Mouse (Mus musculus): ENCODE measurements around the gene Egln1. TPM values are rescaled to one million over a fixed set of nuclear protein-coding genes. Genes with fewer than 3 reads are reported as not detected.

Egln1 gene
- total RNA-seq (2021), result 10 to 100 TPM; 61.4 to 69.5 TPM
- long read RNA-seq, experiment 1, transcript Egln1-201 (5 exons, 3,594 nt), result major isoform, 162 of 183 reads
- long read RNA-seq, experiment 1, partial matches to known transcripts, result 7 of 183 reads
- long read RNA-seq, experiment 1, other reads (novel, unspliced or antisense), result 14 of 183 reads
- long read RNA-seq, experiment 2, transcript Egln1-201 (5 exons, 3,594 nt), result major isoform, 77 of 92 reads
- long read RNA-seq, experiment 2, partial matches to known transcripts, result 0 of 92 reads
- long read RNA-seq, experiment 2, other reads (novel, unspliced or antisense), result 15 of 92 reads

GRCm38 (mm10) chr8:124949209-124950068 lies at the start of gene Egln1:
TSS of gene Egln1 (minus strand) at chr8:124949324.
- DNase-seq (ENCODE audit: low spot score in 2 of 2), result peak; percentile 64 to 83

- peak; percentile 10 to 33 for DNase-seq (ENCODE audit: low spot score in 2 of 2)
Observed at GRCm38 (mm10) chr8:124995776-124996175, 46.7 kb upstream of the Egln1 start.

- no peak for DNase-seq (ENCODE audit: low spot score in 2 of 2)
Observed at GRCm38 (mm10) chr8:124991668-124991926, 42.5 kb upstream of the Egln1 start.

- DNase-seq (ENCODE audit: low spot score in 2 of 2), result no peak
Observed at GRCm38 (mm10) chr8:124990923-124991667, 42.0 kb upstream of the Egln1 start.

- DNase-seq (ENCODE audit: low spot score in 2 of 2), result no peak
Observed at GRCm38 (mm10) chr8:124980828-124981227, 31.7 kb upstream of the Egln1 start.

GRCm38 (mm10) chr8:124980036-124980435 lies 30.9 kb upstream of the Egln1 start:
- DNase-seq (ENCODE audit: low spot score in 2 of 2), result no peak

- DNase-seq (ENCODE audit: low spot score in 2 of 2), result no peak
Observed at GRCm38 (mm10) chr8:124978026-124978425, 28.9 kb upstream of the Egln1 start.

GRCm38 (mm10) chr8:124976211-124976610 lies 27.1 kb upstream of the Egln1 start:
- DNase-seq (ENCODE audit: low spot score in 2 of 2), result no peak

- DNase-seq (ENCODE audit: low spot score in 2 of 2), result no peak
Observed at GRCm38 (mm10) chr8:124974254-124974653, 25.1 kb upstream of the Egln1 start.

- DNase-seq (ENCODE audit: low spot score in 2 of 2), result no peak
Observed at GRCm38 (mm10) chr8:124973221-124973620, 24.1 kb upstream of the Egln1 start.

GRCm38 (mm10) chr8:124970312-124970933 lies 21.3 kb upstream of the Egln1 start:
- DNase-seq (ENCODE audit: low spot score in 2 of 2), result no peak

GRCm38 (mm10) chr8:124964966-124965365 lies 15.8 kb upstream of the Egln1 start:
- DNase-seq (ENCODE audit: low spot score in 2 of 2), result no peak

- no peak for DNase-seq (ENCODE audit: low spot score in 2 of 2)
Observed at GRCm38 (mm10) chr8:124963246-124963645, 14.1 kb upstream of the Egln1 start.

- no peak for DNase-seq (ENCODE audit: low spot score in 2 of 2)
Observed at GRCm38 (mm10) chr8:124960226-124960880, 11.2 kb upstream of the Egln1 start.

- DNase-seq (ENCODE audit: low spot score in 2 of 2), result no peak
Observed at GRCm38 (mm10) chr8:124959462-124960225, 10.5 kb upstream of the Egln1 start.

- no peak for DNase-seq (ENCODE audit: low spot score in 2 of 2)
Observed at GRCm38 (mm10) chr8:124954572-124955082, 5.5 kb upstream of the Egln1 start.

- DNase-seq (ENCODE audit: low spot score in 2 of 2), result no peak
Observed at GRCm38 (mm10) chr8:124953188-124953587, 4.1 kb upstream of the Egln1 start.

- no peak for DNase-seq (ENCODE audit: low spot score in 2 of 2)
Observed at GRCm38 (mm10) chr8:124950865-124951264, 1.7 kb upstream of the Egln1 start.

GRCm38 (mm10) chr8:124950069-124950456 lies 939 bp upstream of the Egln1 start:
- no peak for DNase-seq (ENCODE audit: low spot score in 2 of 2)

GRCm38 (mm10) chr8:124948733-124949111 lies 402 bp downstream of the Egln1 start:
- DNase-seq (ENCODE audit: low spot score in 2 of 2), result no peak
